Mouse (Mus musculus): ENCODE data around the gene Mcemp1.

The Mcemp1 gene

DNA sequence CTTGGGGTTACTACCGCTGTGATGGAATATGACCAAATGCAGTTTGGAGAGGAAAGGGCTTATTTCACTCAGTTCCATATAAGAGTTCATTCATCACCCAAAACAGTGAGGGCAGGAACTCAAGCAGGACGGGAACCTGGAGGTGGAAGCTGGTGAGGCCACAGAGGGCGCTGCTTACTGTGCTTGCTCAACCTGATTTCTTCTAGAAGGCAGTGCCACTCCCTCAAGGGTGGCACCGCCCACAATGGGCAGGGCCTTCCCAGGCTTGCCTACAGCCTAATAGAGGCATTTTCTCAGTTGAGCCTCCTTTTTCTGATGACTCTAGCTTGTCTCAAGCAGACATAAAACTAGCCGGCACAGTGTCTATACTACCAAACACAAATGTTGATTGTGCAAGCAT is 19.8 kb upstream of the Mcemp1 start:
- peaks cover 23% of the 10 kb centered on the region for H3K36me3 ChIP-seq (ENCODE audit: insufficient read depth, low read length)
- no peaks in the 10 kb centered on the region for H3K27me3 ChIP-seq (ENCODE audit: insufficient read depth, low read length)
- TF ChIP-seq NANOG (IDR thresholded peaks at IDR 0.05; ENCODE audit: borderline replicate concordance, low read length) (no peak), POU5F1 (IDR thresholded peaks at IDR 0.05; ENCODE audit: borderline replicate concordance, low read length) (no peak), CTCF (conservative IDR thresholded peaks at IDR 0.05; ENCODE audit: low read length) (no peak)
- peaks cover 51% of the 10 kb centered on the region for H3K4me1 ChIP-seq (replicated peaks; ENCODE audit: low read depth, low read length)
- peak overlapping the region; percentile 41 for H3K4me3 ChIP-seq (replicated peaks; ENCODE audit: low read length)
- H3K9me3 ChIP-seq (ENCODE audit: low read length), result no peaks in the 10 kb centered on the region

DNA sequence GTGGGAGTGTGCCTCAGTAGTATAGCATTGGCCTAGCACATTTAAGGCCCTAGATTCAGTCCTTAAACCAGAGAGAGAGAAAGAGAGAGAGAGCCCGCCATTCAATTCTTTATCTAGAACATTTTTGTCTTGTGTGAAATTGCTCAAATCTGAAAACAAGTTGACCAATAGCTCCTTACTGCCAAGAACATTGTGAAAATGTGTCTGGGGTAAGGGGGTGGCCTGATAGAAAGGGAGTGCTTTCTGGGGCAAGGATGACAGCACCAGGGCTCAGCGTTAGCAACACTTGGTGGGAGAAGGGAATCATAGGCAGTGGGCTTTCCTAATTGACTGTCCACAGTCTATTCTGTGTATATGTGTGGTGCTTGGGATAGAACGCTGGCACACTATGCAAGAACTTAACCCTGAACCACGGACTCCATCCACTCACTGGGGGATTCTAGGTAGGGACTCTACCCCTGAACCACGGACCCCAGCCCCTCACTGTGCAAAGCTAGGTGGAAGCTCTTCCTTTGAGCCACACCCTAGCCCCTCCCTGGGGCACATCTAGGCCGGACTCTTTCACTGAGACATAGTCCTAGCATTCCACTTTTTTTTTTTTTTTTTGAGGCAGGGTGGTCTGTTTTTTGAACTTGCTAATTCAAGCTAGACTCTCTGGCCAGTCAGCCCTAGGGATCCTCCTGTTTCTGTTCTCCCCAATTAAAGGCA is 18.6 kb upstream of the Mcemp1 start:
- TF ChIP-seq NANOG (IDR thresholded peaks at IDR 0.05; ENCODE audit: borderline replicate concordance, low read length), result no peak
- no peak for TF ChIP-seq CTCF (conservative IDR thresholded peaks at IDR 0.05; ENCODE audit: low read length)
- TF ChIP-seq POU5F1 (IDR thresholded peaks at IDR 0.05; ENCODE audit: borderline replicate concordance, low read length), result no peak
- peaks cover 51% of the 10 kb centered on the region for H3K4me1 ChIP-seq (replicated peaks; ENCODE audit: low read depth, low read length)
- H3K36me3 ChIP-seq (ENCODE audit: insufficient read depth, low read length), result peaks cover 11% of the 10 kb centered on the region
- no peaks in the 10 kb centered on the region for H3K9me3 ChIP-seq (ENCODE audit: low read length)
- H3K27me3 ChIP-seq (ENCODE audit: insufficient read depth, low read length), result no peaks in the 10 kb centered on the region
- no peak overlapping the region for H3K4me3 ChIP-seq (replicated peaks; ENCODE audit: low read length)

DNA sequence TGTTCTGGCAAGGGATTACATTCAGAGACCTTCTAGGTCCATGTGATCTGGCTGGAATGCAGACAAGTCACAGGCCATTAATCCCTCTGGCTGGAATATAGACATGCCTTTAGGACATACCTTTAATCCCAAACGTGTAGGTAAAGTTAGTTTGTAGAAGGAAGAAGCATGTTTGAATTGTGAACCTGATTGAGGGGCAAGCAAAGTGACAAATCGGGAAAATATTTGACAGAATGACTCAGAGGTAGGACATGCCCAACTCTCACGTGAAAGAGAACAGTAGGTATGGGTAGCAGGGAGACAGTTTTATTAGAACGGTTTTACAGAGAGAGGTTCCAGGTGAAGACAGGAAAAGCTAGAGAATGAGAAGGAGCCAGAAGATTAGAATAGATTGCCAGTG is 18.0 kb upstream of the Mcemp1 start:
- no peaks in the 10 kb centered on the region for H3K27me3 ChIP-seq (ENCODE audit: insufficient read depth, low read length)
- peaks cover 51% of the 10 kb centered on the region for H3K4me1 ChIP-seq (replicated peaks; ENCODE audit: low read depth, low read length)
- H3K9me3 ChIP-seq (ENCODE audit: low read length), result no peaks in the 10 kb centered on the region
- TF ChIP-seq NANOG (IDR thresholded peaks at IDR 0.05; ENCODE audit: borderline replicate concordance, low read length) (no peak), POU5F1 (IDR thresholded peaks at IDR 0.05; ENCODE audit: borderline replicate concordance, low read length) (no peak), CTCF (conservative IDR thresholded peaks at IDR 0.05; ENCODE audit: low read length) (no peak)
- H3K4me3 ChIP-seq (replicated peaks; ENCODE audit: low read length), result no peak overlapping the region
- H3K36me3 ChIP-seq (ENCODE audit: insufficient read depth, low read length), result peaks cover 6% of the 10 kb centered on the region

DNA sequence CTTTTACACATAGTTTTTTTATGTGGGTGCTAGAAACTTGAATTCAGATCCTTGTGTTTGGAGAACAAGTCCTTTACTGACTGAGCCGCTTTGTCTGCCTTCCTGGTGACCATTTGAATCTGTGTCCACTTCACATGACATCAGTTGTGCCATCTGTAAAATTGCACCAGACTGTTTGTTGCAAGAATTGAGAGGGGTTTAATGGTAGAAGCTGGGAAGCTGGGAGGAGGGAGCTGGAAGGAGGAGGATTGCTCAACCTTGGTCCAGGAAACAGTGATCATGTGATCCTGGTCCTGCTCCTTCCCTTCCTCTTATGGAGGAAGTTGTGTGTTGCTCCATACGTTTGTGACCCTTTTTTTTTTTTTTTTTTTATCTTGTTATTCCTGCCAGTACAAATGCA is 17.3 kb upstream of the Mcemp1 start:
- no peaks in the 10 kb centered on the region for H3K27me3 ChIP-seq (ENCODE audit: insufficient read depth, low read length)
- no peak overlapping the region for H3K4me3 ChIP-seq (replicated peaks; ENCODE audit: low read length)
- H3K36me3 ChIP-seq (ENCODE audit: insufficient read depth, low read length), result no peaks in the 10 kb centered on the region
- peaks cover 51% of the 10 kb centered on the region for H3K4me1 ChIP-seq (replicated peaks; ENCODE audit: low read depth, low read length)
- no peaks in the 10 kb centered on the region for H3K9me3 ChIP-seq (ENCODE audit: low read length)
- TF ChIP-seq NANOG (IDR thresholded peaks at IDR 0.05; ENCODE audit: borderline replicate concordance, low read length) (no peak), POU5F1 (IDR thresholded peaks at IDR 0.05; ENCODE audit: borderline replicate concordance, low read length) (no peak), CTCF (conservative IDR thresholded peaks at IDR 0.05; ENCODE audit: low read length) (no peak)

DNA sequence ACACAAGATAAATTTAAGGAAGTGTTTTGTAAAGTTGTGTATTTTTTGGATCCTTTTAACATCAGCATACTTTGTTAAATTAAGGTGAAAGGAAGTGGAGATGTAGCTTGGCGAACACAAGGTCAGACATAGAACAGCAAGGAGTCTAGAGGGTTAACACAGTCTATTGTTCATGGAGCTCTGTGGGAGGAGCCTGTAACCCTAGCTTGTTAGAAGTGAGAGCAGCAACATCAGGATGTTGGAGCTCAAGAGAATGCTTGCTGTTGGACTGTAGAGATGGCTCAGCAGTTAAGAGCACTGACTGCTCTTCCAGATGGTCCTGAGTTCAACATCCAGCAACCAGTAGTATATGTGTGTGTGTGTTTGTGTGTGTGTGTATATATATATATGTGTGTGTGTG is 16.6 kb upstream of the Mcemp1 start:
- Histone ChIP-seq H3K36me3 (ENCODE audit: insufficient read depth, low read length) (no peaks in the 10 kb centered on the region), H3K27me3 (ENCODE audit: insufficient read depth, low read length) (no peaks in the 10 kb centered on the region), H3K4me1 (replicated peaks; ENCODE audit: low read depth, low read length) (peaks cover 53% of the 10 kb centered on the region), H3K9me3 (ENCODE audit: low read length) (no peaks in the 10 kb centered on the region), H3K4me3 (replicated peaks; ENCODE audit: low read length) (no peak overlapping the region)
- no peak for TF ChIP-seq POU5F1 (IDR thresholded peaks at IDR 0.05; ENCODE audit: borderline replicate concordance, low read length)
- no peak for TF ChIP-seq CTCF (conservative IDR thresholded peaks at IDR 0.05; ENCODE audit: low read length)
- no peak for TF ChIP-seq NANOG (IDR thresholded peaks at IDR 0.05; ENCODE audit: borderline replicate concordance, low read length)

DNA sequence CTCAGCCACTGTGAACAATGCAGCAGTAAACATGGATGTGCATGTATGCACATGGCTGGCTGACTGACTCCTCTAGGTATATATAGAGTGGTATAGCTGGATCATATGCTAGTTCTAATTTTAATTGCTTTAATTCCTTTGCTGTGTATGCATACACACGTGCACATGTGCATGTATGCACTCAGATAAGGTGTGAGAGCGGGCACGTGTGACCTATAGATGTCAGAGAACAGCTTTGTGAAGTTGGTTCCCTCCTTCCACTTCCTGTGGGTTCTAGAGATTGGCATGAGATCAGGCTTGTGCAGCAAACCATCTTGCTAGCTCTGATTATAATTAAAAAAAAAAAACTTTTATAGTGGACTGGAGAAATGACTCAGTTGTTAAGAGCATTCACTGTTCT is 12.7 kb upstream of the Mcemp1 start:
- peaks cover 51% of the 10 kb centered on the region for H3K4me1 ChIP-seq (replicated peaks; ENCODE audit: low read depth, low read length)
- no peaks in the 10 kb centered on the region for H3K36me3 ChIP-seq (ENCODE audit: insufficient read depth, low read length)
- H3K9me3 ChIP-seq (ENCODE audit: low read length), result no peaks in the 10 kb centered on the region
- TF ChIP-seq NANOG (IDR thresholded peaks at IDR 0.05; ENCODE audit: borderline replicate concordance, low read length) (no peak), CTCF (conservative IDR thresholded peaks at IDR 0.05; ENCODE audit: low read length) (no peak), POU5F1 (IDR thresholded peaks at IDR 0.05; ENCODE audit: borderline replicate concordance, low read length) (no peak)
- no peak overlapping the region for H3K4me3 ChIP-seq (replicated peaks; ENCODE audit: low read length)
- H3K27me3 ChIP-seq (ENCODE audit: insufficient read depth, low read length), result no peaks in the 10 kb centered on the region

DNA sequence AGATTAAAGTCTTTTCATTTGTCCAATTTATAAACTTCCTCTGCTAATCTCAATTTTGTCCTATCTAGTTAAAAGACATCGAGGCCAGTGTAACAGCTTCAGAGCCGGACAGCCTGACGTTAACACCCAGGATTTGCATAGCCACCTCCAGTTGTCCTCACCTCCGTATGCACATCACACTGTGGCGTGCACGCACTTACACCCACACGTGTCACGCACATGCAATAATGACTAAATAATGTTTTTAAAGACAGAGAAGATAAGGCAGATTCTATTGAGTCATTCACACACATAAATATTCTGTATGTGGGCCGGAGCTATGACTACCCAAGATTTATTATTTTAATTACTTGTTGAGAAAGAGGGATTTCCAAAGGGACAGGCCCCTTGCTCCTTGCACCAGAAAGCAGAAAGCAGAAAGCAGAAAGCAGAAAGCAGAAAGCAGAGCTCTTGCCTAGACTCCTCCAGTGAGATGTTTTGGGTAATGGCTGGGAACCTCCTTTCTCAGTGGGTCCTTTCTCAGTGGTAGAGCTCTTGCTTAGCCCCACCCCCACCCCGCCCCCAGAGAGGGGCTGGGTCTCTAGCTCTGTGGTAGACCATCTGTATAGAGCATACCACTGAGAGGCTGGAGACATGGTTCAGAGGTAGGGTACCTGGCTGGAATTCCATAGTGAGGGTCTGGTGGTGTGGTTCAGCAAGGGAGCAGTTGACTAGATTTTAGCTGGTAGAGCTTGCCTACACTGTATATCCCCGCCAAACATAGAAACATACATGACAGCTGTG is 10.6 kb upstream of the Mcemp1 start:
- Histone ChIP-seq H3K36me3 (ENCODE audit: insufficient read depth, low read length) (no peaks in the 10 kb centered on the region), H3K4me1 (replicated peaks; ENCODE audit: low read depth, low read length) (peaks cover 34% of the 10 kb centered on the region), H3K9me3 (ENCODE audit: low read length) (no peaks in the 10 kb centered on the region), H3K27me3 (ENCODE audit: insufficient read depth, low read length) (no peaks in the 10 kb centered on the region), H3K4me3 (replicated peaks; ENCODE audit: low read length) (no peak overlapping the region)
- TF ChIP-seq POU5F1 (IDR thresholded peaks at IDR 0.05; ENCODE audit: borderline replicate concordance, low read length), result no peak
- no peak for TF ChIP-seq NANOG (IDR thresholded peaks at IDR 0.05; ENCODE audit: borderline replicate concordance, low read length)
- TF ChIP-seq CTCF (conservative IDR thresholded peaks at IDR 0.05; ENCODE audit: low read length), result no peak

DNA sequence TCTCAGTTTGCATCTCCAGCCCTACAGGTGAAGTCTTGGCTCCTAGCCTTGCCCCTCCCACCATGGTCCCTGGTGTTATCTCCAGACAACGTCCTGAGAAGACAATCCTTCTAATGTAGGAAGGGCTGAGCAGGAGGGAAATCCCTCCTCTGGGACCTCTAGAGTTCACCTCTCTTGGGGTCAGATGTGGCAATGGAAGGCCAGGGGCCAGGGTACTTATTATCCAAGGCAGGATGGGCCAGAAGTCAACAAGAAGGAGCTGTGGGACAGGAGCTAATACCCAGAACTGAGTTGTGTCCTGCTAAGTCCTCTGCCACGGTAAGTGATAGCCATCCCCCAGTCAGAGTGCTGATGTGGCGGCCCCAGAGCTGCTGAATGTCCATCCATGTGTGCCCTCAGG is 10.0 kb upstream of the Mcemp1 start, which contains the start of gene Retn:
Gene Retn (plus strand): TSS at position 245 of the 400 bp plus-strand sequence.
- Histone ChIP-seq H3K9me3 (ENCODE audit: low read length) (no peaks in the 10 kb centered on the region), H3K4me1 (replicated peaks; ENCODE audit: low read depth, low read length) (peaks cover 34% of the 10 kb centered on the region), H3K4me3 (replicated peaks; ENCODE audit: low read length) (no peak within 1 kb of the TSS), H3K36me3 (ENCODE audit: insufficient read depth, low read length) (no peaks in the 10 kb centered on the region), H3K27me3 (ENCODE audit: insufficient read depth, low read length) (no peaks in the 10 kb centered on the region)
- TF ChIP-seq POU5F1 (IDR thresholded peaks at IDR 0.05; ENCODE audit: borderline replicate concordance, low read length) (no peak), NANOG (IDR thresholded peaks at IDR 0.05; ENCODE audit: borderline replicate concordance, low read length) (no peak), CTCF (conservative IDR thresholded peaks at IDR 0.05; ENCODE audit: low read length) (no peak)

Data from E14TG2a.4 (cell line).